Mouse (Mus musculus): ENCODE data around the gene Bex6. TPM values are rescaled to one million over a fixed set of nuclear protein-coding genes. Genes with fewer than 3 reads are reported as not detected.
"Not testable (repeated sequence)": the region's sequence is repeated elsewhere in the genome, so short reads cannot be mapped to it uniquely, and the experiment has no call there.

Gene Bex6
- total RNA-seq, 2 experiments from 2014 or later: not detected

DNA sequence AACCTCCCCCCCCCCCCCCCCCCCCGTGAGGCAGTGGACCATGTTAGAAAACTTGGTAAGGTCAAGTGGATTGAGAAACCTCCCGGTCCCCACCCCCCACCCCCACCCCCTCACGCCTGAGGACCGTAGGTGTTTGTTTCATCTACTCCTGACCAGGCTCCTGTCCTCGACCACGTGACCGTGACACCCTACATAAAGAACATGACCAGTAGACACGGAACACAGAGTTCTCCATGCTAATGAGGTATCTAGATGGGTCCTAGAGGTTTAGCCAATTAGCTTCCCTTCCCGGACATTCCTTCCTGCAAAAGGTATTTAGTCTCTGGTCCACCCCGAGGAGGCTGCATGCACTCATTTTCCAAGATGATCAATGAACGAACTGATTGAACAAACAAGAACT lies 6.2 kb upstream of the Bex6 start:
- DNase-seq (ENCODE audit: low spot score in 2 of 2): no peak

DNA sequence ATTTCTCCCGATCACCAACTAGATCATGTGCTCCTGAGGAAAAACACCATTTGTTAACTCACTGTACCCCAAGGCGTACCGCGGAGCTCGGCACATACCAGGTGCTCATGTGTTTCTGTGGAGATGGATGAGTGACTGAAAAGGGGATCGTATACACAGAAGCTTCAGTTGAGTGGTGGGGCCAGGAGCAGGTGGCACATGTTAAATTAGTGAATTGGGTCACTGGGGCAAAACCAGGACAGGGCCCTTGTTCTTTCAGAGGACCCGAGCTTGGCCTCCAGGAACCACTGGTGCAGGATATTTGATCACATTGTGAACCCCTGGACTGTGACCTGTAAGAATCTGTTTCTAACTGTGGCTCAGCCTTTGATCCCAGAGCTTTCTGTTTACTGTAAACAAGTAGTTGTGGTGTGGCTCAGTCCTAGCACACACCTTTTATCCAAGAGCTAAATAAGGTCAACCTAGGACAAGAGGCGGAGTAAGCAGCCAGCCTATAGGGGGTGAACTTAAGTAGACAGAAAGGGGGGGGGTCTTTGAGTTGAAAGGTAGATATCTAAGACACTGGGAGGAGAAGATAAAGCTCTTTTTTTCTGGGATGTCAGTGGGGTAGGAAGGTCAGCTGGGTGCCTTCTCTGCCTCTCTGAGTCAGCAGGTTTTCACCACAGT lies 5.2 kb upstream of the Bex6 start:
- DNase-seq (ENCODE audit: low spot score in 2 of 2): no peak

DNA sequence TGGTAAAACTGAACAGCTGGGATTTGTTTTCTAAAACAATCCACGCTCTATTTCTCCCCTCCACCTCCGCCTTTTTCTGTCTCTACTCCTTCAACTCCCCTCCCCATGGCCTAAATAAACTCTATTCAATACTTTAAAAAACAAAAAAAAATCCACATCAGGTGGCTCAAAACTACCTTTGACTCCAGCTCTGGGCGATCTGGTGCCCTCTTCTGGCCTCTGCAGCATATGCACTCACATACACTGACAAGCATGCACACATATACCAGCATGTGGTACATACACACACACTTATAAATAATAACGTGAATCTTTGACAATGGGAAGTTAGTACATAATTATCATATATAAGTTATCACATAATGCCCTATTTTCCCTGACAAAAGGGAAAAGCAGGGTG lies 4.6 kb upstream of the Bex6 start:
- no peak for DNase-seq (ENCODE audit: low spot score in 2 of 2)

DNA sequence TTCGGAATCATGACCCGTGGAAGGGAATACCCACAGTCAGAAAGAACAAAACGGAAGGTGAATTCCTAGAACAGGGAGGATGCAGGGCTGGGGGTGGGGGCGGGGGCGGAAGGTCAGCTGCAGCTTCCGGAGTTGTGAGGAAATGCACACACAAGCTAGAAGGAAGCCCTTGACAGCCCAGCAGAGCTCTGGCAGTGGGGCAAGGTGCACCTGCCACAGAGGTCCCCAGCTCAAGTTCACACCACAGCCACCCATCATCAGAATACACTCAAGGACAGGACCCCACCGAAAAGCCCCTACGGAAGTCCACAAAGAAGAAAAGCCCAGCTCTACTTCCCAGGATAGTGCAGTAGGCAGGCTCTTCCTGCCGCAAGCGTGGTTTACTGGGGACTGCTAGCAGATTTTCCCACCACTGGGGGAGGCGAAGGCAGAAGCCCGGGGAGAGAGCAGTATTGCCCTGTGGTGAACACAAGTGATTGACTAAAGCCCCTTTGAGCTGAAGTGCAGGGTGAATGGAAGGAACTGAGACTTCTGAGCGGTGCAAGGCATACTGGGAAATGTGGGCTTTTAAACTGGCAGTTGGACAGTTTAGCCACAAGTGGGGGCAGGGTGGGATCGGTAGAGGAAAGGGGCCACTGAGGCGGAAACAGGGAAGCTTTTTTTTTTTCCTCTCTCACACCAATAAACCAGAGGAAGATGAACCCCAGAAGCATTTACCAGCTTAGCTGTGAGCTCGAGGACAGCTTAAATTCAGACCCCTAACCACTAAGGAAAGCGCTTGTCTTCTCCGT lies 2.5 kb upstream of the Bex6 start:
- no peak for DNase-seq (ENCODE audit: low spot score in 2 of 2)

DNA sequence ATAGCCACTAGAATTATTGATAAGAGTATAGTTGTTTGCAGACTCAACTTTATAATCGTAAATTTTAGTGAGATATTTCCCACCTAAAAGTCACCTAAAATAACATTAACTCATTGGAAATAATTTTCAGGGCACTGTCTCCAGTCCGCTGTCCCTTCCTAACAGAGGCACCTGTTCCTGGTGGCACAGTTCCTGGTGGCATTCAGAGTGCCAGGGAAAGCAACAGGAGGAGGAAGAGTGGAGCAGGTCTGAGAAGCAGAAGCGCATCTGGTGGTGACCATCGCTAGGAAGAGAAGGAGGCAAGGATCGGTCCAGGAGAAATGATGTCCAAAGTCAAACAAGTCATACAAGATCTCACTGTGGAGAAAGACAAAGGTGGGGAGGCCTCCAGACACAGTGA lies 6.4 kb downstream of the Bex6 start:
- DNase-seq (ENCODE audit: low spot score in 2 of 2): no peak

DNA sequence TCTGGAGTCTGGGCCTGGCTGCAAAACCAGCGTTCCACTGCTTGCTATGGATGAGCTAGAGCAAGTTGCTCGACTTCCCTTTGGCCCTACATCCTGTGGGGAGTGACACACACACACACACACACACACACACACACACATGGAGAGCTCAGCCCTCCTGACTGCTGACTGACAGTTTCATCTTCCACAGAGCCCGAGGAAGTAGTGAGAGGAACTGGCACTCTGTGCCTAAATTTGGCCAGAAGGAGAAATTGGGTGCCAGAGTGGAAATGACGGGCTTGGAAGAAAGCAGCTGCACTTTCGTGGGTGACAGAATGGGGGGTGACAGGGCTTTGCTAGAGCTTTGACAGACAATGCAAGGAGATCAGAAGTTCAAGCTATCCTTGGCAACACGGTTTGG lies 9.5 kb downstream of the Bex6 start:
- DNase-seq (ENCODE audit: low spot score in 2 of 2): peak in 1 of 2 experiments; percentile 28

DNA sequence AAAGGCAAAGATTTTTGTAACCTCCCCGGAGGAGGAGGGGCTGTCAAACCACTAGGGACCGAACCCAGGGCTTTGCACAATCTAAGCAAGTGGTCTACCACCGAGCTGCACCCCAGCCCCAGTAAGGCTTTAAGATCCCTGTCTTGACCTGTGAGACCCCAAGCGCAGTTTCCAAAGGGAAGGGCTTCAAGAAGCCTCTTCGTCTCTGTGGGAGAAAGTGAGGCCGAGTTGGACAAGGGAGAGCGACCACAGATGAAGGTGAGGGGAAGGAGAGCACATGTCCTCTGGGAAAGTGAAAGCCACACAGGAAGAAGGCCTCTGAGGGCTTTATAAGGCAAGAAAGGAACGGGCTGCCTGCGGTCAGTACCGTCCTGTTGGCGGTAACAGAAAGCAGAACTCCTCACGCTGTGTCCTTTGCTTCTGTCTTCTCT lies 10.4 kb downstream of the Bex6 start:
- no peak for DNase-seq (ENCODE audit: low spot score in 2 of 2)

DNA sequence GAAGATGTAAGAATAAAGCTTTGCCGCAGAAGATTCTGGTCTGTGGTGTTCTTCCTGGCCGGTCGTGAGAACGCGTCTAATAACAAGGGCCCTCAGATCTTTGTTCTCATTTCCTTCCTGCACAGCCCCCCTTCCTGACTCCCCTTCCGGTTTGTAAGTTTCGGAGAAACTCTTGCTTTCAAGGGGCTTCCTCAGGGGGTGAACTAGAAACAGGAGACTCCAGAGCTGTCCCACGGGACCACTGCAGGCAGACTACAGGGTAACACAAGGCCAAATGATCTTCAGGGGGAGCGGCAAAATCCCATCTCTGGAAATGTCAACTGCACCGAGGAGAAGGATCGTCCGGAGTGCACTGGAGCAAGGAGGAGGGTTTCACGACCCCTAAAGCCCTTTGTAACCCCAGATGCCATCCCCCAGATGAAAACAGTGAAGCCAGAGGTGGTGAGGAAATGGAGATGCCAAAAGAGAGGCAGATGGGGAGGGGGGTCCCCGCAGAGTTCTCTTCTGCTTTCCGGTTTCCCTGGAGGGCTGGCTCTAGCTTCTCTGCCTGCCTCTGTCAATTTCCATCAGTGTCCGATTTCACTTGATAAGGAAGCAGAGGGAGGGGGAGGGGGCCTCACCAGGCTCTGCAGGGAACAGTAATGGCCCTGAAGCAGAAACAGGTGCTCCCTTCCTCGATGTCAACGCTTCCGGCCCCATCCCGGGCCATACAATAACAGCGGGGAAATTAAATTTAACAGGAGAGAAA lies 20.8 kb downstream of the Bex6 start:
- DNase-seq (ENCODE audit: low spot score in 2 of 2): peak in 1 of 2 experiments; percentile 30

DNA sequence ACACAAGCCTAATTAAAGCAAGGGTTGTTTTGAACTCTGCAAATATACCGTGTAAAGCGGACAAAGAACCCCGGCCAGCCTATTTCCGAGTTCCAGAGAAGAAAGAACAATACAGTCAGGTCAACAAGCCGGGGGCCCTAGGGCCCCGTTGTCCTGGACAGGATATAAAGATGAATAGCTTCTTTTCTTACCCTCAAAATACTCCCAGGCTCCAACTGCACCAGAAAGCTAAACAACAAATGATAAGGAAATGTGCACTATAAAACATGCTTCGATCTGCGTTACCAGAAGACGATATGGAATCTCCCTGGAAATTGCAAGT lies 21.3 kb downstream of the Bex6 start:
- no peak for DNase-seq (ENCODE audit: low spot score in 2 of 2)

DNA sequence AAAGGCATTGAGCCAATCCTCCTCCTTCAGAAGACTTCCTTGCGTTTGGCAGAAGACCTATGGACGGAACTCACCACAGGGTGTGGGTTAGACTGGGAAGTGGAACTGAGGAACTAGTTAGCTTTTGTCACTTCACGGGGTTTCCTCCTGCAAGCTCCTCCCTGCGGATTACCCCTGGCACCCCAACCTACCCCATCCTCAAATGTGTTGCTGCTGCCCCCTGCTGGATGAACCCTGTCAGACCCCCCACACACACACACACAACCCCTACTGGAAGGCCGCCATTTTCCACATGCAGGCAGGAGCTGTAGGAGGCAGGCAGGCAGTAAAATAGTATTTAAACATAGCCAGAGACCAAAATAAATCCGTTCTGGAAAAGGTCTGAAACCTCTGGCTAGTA lies 23.1 kb downstream of the Bex6 start:
- DNase-seq (ENCODE audit: low spot score in 2 of 2): peak in 1 of 2 experiments; percentile 52

DNA sequence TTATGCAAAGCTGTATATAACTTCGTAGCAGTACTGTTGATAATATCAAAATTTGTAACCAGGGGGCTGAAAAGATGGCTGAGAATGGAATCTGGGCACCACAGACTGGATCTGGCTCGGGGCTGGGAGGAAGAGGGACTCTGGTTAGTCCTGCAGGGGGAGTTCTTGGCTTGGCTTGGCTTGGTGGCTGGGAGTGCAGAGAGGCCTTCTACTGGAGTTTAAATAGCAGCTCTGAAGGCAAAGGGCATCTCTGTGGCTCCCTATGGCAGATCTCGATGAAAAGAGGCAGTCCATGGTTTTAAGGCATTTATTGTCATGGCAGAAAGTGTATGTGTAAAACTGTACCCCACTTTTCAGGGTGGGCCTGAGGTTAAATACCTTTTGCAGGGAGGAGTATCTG lies 25.3 kb downstream of the Bex6 start:
- no peak for DNase-seq (ENCODE audit: low spot score in 2 of 2)

DNA sequence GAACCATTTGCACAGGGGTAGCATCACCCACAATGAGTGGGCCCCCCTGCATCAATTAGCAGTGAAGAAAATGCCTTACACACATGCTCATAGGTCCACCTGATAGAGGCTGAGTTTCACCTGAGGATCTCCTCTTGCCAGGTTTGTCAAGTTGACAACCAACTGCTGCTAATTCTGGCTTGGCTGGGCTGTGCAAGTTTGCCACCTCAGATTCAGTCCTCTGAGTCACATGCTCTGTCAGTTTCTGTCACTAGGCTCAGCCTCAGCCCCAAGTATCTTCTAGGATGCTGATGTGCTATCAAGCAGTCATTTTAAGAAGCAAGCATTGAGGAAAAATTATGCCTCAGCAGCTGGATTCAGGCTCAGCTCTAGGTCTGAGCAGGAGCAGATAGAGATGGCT lies 34.5 kb downstream of the Bex6 start:
- DNase-seq (ENCODE audit: low spot score in 2 of 2): no peak

DNA sequence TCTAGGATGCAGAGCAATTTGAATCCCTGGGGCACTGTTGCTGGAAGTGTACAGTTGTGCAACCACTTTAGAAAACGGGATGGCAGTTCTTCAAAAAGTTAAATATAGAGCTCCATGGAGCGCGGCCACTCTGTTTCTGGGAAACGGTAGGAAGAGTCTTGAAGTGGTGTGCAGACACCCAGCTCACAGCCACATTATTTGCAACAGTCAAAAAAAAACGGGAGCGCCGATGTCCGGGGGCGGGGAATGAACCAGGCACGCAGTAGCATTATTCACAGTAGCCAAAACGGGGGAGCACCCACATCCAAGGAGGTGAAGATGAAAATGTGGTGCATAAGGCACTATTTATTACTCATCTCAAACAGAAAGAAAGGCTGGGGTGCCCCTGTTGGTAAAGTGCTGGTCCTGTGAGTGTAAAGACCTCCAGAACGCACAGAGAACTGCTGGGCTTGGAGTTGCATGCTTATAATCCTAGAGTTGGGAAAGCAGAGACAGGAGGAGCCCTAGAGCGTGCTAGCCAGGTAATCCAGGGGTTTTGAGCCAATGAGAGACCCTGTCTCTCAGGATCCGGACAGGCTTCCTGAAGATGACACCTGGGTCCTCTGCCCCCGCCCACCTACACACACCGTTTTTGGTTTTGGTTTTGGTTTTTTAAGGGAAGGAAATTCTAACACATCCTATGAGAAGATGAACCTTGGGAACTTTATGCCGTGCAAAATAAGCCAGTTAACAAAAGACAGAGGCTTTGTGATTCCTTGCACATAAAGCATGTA lies 35.4 kb downstream of the Bex6 start:
- no peak for DNase-seq (ENCODE audit: low spot score in 2 of 2)

DNA sequence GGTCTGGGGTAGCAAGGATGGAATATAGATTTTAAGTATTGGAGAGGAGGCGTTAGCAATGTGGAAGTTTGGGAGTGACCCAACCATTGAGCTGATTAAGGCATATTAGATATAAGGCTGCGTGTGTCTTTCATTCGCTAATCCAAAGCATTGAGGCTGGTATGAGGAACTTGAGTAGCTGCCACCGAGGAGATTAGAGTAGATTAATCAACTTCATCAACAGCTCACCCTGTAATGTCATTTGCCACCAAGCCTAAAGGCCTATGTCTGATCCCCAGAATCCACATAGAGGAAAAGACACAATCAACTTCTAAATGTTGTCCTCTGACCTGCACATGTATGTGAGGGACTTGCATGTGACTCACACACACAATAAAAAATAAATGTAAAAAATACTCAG lies 42.2 kb downstream of the Bex6 start:
- DNase-seq (ENCODE audit: low spot score in 2 of 2): no peak

DNA sequence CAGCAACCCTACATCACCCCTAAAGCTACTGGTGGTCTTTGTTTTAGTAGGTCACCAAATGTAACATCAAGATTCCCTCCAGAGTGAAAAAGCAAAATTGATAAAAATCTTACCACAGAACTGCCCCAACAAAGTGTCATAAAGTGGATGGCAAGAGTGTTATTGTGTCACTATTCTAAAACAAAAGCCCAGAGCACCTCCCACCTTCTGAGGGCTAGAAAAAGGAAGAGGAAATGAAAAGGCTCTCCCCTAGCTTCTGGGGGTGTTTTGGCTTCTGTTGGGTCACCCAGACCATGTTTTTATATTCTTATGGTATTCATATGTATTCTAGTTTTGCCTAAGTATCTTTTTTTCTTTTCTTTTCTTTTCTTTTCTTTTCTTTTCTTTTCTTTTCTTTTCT lies 42.8 kb downstream of the Bex6 start:
- DNase-seq (ENCODE audit: low spot score in 2 of 2): no peak

DNA sequence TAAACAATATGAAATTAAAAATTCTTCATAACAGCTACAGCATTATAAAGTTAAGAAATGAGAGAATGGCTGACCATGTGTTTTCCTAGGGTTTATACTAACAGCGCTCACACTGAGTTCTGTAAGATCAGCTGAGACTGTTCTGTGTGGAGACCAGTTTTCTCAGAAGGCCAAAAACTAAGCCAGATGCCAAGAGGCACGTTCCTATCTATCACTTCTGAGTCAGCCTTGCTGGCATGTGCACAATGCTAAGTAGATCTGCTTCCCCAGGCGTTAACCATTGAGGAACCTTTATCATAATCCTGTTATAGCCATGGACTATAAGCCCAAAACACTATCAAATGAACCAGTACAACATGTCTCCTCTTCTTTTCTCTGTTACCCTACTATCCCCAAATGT lies 52.4 kb downstream of the Bex6 start:
- DNase-seq (ENCODE audit: low spot score in 2 of 2): not testable (repeated sequence)

Other genes with a start within 250 kb of the Bex6 start
- 1 to 10 TPM; 6.4 to 7.9 TPM for gene Pigz, start 246.0 kb upstream of the Bex6 start, total RNA-seq (2021)
- 10 to 100 TPM; 43.3 to 46.9 TPM for gene 0610012G03Rik, start 231.3 kb upstream of the Bex6 start, total RNA-seq (2021)
- gene Ncbp2, start 231.3 kb upstream of the Bex6 start, total RNA-seq (2021): 10 to 100 TPM; 33.2 to 35.1 TPM
- 10 to 100 TPM; 22.4 to 23.2 TPM for gene Senp5, start 176.5 kb upstream of the Bex6 start, total RNA-seq (2021)
- 10 to 100 TPM; 36.2 to 38.1 TPM for gene Pak2, start 100.5 kb upstream of the Bex6 start, total RNA-seq (2021)
- gene Pigx, start 80.1 kb upstream of the Bex6 start, total RNA-seq (2021): 10 to 100 TPM; 21.5 to 22.9 TPM
- 1 to 10 TPM; 8.0 TPM for gene Cep19, start 80.0 kb upstream of the Bex6 start, total RNA-seq (2021)
- gene Nrros, start 14.2 kb upstream of the Bex6 start, total RNA-seq (2021): 10 to 100 TPM; 13.3 to 15.2 TPM
- gene Fbxo45, start 67.3 kb downstream of the Bex6 start, total RNA-seq (2021): 10 to 100 TPM; 13.8 to 14.1 TPM
- 1 to 10 TPM; 8.5 to 9.0 TPM for gene Wdr53, start 67.4 kb downstream of the Bex6 start, total RNA-seq (2021)
- gene Smco1, start 91.6 kb downstream of the Bex6 start, total RNA-seq (2021): 1 to 10 TPM; 3.2 to 5.4 TPM
- 10 to 100 TPM; 15.0 to 16.1 TPM for gene Rnf168, start 97.6 kb downstream of the Bex6 start, total RNA-seq (2021)
- 10 to 100 TPM; 35.2 to 43.6 TPM for gene Ubxn7, start 152.4 kb downstream of the Bex6 start, total RNA-seq (2021)
- not detected for gene Tm4sf19, start 220.7 kb downstream of the Bex6 start, total RNA-seq (2021)
- gene Tctex1d2, start 239.9 kb downstream of the Bex6 start, total RNA-seq (2021): 1 to 10 TPM; 4.6 to 4.8 TPM

Data from gastrocnemius, postnatal 4 days (tissue).